Mouse (Mus musculus) C2C12 (cell line): Measurements from ENCODE around the gene E430018J23Rik.
"Not testable (repeated sequence)": the region's sequence is repeated elsewhere in the genome, so short reads cannot be mapped to it uniquely, and the experiment has no call there.

Source experiments
- CEBPB ChIP-seq: IDR thresholded peaks from one replicate; pipeline ENCODE4 v1.6.1; 2011; ENCODE audit warnings: low read depth, mild to moderate bottlenecking, control low read depth, moderate library complexity
- CTCF ChIP-seq: IDR thresholded peaks from one replicate; pipeline ENCODE4 v1.5.1; 2011; ENCODE audit not compliant: control insufficient read depth, insufficient read depth, insufficient read length
- MAX ChIP-seq: IDR thresholded peaks from one replicate; pipeline ENCODE4 v1.6.1; 2011; ENCODE audit warnings: mild to moderate bottlenecking, control low read depth

GRCm38 (mm10) chr7:127406002-127406987 lies 12.9 kb upstream of the E430018J23Rik start, which contains the start of gene Zfp764:
- TF ChIP-seq CTCF (peak; percentile 31), MAX (peak; percentile 42)
- TF ChIP-seq CEBPB, result not testable (repeated sequence)
